Mouse (Mus musculus): ENCODE measurements at regions not wholly inside any gene's neighbourhood (a gene's known extent, or its start where the extent isn't known, plus 50 kb on each side); places are given as distances from the start of the nearest gene placed in this dataset.

DNA sequence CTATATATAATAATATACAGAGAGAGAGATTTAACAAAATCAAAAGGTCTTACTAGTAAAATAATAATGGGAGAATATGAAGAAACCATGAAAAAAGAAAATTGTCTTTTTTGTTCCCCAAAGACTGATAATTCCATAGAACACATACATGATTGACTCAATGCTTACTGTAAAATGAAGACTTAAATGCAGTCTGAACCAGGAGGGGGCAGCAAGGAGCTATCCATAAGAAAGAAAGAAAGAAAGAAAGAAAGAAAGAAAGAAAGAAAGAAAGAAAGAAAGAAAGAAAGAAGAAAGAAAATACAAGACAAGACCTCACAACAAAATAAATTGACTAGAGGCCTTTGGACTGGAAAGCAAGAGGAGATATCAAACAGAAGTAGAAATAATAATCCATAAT lies 868.8 kb upstream of the Acvr2a start:
- no peak for DNase-seq (ENCODE audit: low read depth, low spot score)

DNA sequence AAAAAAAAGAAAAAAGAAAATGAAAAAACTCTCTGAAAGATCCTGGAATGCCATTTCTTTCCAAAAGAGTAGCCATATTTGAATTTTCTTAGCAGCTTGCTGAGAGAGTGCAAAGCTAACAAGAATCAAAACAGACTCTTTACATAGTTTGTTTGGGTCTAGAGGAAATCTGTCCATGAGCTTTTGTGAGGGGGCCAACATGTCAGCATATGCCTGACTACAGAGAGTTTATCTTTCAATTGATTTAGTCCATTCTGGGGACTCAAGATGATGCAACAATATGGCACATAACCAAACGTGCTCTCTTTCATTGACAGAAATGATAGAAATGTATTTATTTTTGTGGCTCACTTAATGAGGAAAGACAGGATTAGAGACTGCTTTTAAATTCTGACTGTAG lies 822.8 kb upstream of the Acvr2a start:
- DNase-seq (ENCODE audit: low read depth, low spot score): no peak

GRCm38 (mm10) chr2:47994185-47994584 lies 819.7 kb upstream of the Acvr2a start:
- DNase-seq (ENCODE audit: low read depth, low spot score): peak; percentile 30

- DNase-seq (ENCODE audit: low read depth, low spot score): no peak
Measured at GRCm38 (mm10) chr2:48001230-48001629, 812.7 kb upstream of the Acvr2a start.

GRCm38 (mm10) chr2:48001800-48002507 lies 812.0 kb upstream of the Acvr2a start:
- peak; percentile 79 for DNase-seq (ENCODE audit: low read depth, low spot score)

DNA sequence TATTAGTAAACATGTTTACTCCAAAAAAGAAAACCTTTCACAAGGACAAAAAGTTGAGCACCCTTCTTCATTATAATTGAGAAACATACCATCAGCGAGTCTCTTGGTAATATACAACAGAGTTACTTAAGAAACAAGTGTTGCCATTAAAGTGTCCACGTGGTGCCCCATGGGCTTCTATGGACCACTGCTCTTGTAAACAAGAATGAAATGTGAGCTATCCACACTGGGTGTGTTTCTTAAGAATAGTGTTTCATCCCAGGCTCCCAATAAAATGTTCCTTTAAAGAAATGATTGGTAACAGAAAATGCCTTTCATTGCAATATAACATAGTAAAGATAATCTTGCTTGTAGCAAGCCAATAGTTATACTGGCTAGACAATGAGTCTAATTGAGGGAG lies 803.6 kb upstream of the Acvr2a start:
- DNase-seq (ENCODE audit: low read depth, low spot score): no peak

DNA sequence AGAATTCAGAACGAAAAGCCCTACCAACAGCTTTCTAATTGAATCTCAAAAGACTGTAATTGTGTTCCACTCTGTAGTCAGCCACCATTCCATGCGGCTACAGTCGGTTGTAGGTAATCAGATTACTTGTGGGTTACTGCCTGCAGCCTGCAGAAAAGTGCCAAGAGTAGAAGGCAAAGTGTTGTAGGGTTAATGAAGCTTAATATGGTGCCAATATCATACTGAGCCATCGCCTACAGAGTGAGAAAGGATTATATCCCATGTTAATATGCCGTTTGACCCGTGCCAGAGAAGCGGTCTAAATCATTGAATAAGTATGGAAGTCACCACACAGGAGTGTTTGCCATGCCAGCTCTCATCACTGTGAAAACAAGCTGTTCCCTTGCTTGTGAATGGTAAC lies 786.4 kb upstream of the Acvr2a start:
- no peak for DNase-seq (ENCODE audit: low read depth, low spot score)

DNA sequence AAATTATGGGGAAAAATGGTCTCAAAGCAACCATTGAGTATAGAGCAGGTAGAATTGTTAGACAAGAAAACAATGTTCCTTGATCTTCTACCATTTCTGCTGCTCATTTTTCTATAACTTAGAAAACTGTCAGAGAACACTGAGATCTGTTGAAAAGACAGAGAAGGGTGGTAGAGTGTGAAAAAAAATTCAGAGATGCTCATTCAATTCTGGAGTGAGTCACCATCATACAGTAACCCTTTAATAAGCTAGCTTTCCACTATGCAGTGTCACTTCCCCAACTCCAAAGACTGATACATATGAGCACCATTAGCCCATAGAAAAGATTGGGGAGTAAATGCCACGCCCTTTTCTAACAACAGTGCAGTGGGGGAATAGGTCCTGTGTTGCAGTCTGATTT lies 752.5 kb upstream of the Acvr2a start:
- DNase-seq (ENCODE audit: low read depth, low spot score): no peak

DNA sequence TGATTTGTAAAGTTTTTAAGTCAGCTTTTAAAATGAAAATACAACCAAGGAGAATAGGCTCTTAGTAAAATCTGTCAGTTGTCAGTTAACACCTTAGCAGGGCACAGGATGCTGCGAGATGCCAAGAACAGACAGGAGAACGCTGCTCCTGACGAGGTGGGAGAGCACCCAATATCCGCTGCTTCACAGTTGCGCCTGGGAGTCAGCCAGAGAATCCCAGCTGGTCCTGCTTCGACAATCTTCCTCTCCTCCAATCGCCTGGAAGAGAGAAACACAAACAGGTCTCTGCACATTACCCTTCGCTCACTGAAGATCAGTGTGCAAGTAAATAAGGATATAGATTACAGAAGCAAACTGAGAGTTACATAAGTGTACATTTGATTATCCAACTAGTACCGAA lies 750.5 kb upstream of the Acvr2a start:
- no peak for DNase-seq (ENCODE audit: low read depth, low spot score)

DNA sequence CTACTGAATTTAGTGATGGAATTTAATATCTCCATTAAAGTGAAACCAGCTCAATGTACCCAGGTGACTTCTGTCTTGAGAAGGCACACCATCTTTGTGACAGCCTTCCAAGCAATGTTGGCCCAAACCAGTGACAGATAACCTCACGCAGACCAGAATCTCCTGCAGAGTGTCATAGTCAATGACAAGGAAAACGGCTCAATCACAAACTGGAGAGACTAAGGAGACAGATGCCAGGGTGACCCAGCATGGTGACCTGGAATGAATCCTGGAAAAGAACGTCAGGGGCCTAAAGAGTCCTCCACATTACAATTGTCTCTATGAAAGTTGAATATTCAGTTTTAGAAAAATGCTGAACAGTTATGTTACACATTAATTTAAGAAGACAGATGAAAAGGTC lies 748.7 kb upstream of the Acvr2a start:
- no peak for DNase-seq (ENCODE audit: low read depth, low spot score)

DNA sequence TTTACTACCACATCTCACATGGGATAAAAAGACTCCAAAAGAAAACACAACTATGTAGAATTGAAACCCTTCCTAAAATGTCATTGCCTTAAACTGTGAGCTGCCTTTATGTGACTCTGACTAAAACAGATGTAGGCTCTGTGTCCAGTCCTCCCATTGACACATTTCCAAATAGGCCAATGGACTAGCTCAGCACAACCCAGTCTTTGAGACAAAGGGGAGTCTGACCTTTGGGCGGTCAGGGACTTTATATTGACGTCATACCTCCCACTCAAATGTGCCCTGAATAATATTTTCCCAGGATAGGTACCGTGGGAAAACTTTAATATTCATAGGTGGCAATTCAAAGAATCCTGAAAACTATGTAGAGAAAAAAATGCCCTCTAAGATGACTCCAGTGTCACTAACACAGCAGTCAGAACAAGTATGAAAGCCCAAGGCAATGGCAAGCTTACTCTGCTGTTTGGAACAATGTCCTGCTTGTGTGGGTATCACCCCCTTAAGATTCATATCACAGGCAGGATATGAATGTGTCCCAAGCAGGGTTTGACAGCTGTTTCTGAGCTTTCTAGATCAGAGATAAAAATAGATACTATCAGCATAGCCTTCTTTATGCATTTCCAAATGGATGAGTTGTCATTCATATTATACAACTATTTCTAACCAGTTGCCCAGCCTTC lies 731.6 kb upstream of the Acvr2a start:
- no peak for DNase-seq (ENCODE audit: low read depth, low spot score)

- DNase-seq (ENCODE audit: low read depth, low spot score): no peak
Measured at GRCm38 (mm10) chr2:48098287-48098686, 715.6 kb upstream of the Acvr2a start.

DNA sequence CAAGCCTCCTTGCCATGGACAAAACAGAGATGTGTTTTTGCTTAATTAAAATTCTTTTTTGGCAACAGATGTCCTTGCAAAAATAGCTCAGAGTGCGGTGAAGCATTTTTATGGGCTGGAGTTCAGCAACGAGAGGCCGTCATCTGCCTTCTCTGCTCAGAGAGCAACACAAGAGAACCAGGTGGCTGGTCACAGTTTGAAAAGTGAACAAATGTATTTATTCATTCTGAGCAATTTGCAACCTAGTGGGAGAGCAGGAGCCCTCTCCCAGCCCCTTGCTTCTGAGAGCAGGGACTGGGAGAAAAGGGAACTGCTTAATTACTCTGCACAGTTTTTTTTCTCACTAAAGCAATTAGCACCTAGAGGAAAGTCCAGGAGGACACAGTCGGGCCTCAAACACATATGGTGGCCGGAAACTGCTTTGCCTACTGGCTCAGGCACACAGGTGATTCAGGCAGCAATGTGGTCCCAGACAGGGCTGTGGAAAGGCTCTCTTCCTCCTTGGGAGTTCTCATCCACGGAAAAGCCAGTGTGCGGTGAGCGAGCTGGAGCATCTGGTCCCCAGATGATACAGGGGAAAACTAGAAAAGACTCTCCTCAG lies 714.9 kb upstream of the Acvr2a start:
- peak; percentile 17 for DNase-seq (ENCODE audit: low read depth, low spot score)

- DNase-seq (ENCODE audit: low read depth, low spot score): peak; percentile 34
Measured at GRCm38 (mm10) chr2:48123662-48124061, 690.2 kb upstream of the Acvr2a start.

DNA sequence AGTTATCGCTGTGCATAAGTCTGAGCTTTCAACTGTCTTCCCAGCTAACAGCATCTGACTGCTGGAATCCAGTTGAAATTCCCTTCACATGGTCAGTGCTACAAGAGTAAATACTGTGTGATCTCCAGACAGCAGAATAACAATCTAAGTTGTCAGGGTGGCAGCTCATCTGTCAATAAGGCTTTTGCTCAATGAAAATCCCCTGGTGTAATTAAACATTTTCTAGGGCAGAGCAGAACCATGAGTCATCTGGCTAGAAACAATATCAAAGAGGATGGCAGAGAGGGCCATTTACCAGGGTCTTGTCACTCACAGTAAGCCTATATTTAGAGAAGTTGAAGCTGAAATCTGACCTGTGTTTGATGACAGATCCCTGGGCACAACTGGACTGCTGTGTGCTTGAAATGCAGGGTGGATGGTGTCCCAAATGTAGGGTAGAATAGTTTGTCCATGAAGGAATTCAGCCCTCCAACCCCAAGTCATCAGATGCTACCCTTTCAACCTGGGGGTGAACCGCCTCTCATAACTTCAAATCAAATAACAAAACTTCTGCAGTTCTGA lies 675.8 kb upstream of the Acvr2a start:
- peak; percentile 4 for DNase-seq (ENCODE audit: low read depth, low spot score)

DNA sequence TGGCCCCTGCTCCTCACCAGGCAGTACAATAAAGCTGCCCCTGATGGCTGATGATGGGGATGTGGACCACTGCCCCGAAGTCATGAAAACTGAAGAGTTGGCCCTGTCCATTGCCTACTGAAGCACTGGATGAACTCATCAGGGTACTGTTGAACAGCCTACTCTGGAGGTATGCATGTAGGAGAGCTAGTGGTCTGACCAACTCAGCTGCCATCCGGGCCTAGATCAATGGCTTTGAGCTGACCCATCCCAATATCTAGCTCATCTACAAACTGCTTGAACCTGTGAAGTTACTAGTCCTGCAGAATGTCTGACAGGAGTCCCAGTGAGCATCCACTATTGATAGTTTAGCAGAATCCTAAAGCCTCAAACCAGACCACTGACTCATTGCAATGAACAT lies 672.6 kb upstream of the Acvr2a start:
- DNase-seq (ENCODE audit: low read depth, low spot score): no peak

DNA sequence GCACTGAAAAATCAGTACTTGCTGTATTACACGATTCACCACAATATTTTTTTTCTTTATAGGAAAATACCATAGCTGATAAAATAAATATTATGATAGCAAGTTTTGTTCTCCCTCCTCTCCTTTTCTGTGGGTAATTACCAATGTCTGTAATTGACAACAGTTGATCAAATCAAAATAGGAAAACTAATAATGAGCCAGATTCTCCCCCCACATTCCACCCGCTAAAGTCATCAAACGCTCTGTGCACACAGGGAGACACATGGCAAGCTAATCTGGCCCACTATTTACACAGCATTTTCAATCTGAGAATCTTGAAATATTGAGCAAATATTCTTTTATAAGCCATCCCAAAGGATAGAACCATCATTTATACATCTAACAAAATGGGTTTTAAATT lies 659.2 kb upstream of the Acvr2a start:
- no peak for DNase-seq (ENCODE audit: low read depth, low spot score)

DNA sequence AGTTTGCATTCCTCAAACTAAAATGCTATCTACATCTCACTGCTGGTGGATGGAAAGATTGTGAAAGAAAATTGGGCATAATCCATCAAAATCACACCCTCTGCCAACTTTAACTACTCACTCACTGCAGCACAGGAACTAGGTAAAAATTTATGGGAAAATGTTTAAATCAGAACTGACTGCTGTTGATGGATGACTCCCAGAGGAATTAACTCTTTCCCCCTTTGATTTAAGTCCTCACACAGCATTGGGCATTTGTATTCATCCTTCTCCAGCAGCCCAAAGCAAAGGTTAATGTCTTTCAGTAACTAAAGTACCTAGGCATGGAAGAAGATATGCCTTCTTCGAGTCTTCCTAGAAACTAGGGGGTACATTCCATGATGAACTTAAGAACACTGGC lies 641.3 kb upstream of the Acvr2a start:
- DNase-seq (ENCODE audit: low read depth, low spot score): peak; percentile 58

DNA sequence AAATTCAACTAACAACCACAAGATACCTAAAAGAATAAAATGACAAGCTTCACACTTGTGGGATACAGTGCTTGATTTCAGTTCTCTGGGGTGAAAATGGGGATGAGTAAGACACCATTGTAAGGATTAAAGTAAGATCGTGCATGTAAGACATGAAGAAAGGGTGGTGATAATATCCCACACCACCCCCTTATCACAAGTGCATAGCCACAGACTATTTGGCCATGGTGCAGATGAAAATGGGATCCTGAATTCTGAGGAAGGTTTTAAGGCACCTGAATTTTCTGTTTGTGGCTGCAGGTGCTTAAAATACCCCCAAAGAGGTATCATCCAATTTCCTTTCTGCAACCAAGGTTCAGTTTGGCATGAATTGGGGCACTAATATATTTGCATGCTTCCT lies 627.7 kb upstream of the Acvr2a start:
- no peak for DNase-seq (ENCODE audit: low read depth, low spot score)

DNA sequence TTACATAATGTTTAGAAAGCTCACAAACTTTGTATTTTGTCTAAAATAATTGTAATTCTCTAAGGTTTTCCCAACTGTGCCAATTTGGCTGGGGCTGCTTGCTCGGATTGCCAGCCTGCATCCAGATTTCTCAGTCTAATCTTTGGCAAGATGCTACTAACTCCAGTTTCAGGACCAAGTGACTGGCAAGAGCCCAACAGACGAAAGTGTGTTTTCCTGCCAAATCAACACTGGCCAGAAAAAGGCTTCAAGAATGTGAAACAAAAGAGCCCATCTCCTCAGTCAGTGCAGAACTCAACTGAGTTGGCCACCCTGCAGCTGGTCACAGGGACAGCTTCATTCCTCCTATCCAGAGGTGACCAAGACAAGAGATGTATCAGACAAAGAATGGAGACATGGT lies 627.3 kb upstream of the Acvr2a start:
- no peak for DNase-seq (ENCODE audit: low read depth, low spot score)

GRCm38 (mm10) chr2:48211804-48212203 lies 602.1 kb upstream of the Acvr2a start:
- no peak for DNase-seq (ENCODE audit: low read depth, low spot score)

DNA sequence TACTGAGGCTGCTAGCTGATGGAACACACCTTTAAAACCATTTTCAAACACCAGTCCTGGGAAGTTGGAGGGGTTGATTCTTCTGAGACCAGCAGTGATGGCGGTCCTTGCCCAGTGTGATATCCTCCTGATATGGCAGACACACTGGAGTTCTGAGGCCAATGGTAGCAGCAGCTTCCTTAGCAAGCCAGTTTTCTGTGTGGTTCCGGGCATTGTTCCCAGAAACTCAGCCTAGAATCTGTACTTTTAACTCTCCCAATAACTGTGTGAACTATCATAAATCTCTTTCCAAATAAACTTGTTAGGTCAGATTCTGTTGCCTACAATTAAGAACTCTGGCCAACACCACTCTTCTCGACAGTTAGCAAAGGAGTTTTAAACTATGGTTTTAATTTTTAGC lies 593.1 kb upstream of the Acvr2a start:
- no peak for DNase-seq (ENCODE audit: low read depth, low spot score)
